Mouse (Mus musculus) adrenal gland, adult (tissue): ENCODE measurements around the gene Gm13762.

Experiments used
- DNase-seq, 2 experiments: peaks; one replicate each; pipeline ENCODE4 v3.0.0; 2022 to 2023; ENCODE audit warnings: low spot score in 1 of 2; ENCODE audit not compliant: inconsistent age in 2 of 2

The Gm13762 gene

DNA sequence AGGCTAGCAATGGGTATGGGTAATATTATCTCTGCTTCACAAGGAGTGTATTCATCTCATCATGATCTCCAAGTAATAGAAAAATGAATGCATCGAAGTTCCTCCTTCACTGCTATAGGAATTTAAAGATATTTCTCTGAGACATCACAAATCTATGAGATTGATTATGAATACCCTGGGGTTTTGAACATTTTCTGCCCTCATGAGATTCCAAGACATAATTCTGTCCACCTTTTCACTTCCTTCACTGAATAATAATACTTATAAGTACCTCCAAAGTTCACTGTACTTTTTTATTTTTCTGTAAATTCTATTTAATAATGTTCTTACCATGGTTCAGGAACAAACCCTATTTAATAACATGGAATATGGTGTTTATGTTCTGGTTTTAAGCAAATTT is at the start of gene Gm13762:
Gene Gm13762, minus strand, starts transcription at position 101 of the 400 bp plus-strand sequence.
- DNase-seq: no peak

DNA sequence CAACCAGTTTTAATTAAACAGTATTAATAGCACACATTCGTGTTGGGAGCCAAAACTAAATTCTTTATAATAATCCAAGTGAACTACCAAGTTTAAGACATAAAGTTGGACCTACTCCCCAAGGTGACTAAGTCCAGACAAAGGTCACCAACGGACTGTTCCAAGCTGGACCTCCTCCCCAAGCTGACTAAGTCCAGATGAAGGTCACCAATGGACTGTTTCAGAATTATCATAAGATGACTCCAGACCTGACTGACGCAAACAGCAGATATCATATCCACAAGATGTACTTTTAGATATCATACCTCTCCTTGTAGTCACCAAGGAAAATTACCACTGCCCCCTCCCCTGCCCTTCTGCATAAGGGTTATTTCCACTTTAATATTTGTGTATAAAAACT is 41.4 kb upstream of the Gm13762 start:
- DNase-seq: peak; percentile 7 to 56

DNA sequence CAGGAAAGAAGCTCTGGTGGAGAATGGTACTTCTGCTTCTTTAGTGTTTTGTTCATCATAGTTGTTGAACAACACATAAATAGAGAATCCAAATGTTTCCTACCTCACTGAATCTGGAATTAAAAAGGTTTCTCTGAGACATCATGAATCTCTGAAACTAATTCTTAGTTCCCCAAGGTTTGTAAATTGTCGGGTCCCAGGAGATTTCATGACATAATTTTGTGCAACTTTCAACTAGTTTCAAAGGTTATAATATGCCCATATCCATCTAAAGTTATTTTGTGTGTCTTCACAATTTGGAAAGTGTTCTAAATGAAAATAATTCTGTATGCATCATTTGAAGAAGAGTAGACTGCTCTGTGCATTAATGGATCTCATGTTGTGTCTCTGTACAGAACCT is 38.2 kb upstream of the Gm13762 start, which contains the start of gene Olfr1216:
Gene Olfr1216, minus strand, starts transcription at position 101 of the 400 bp plus-strand sequence.
- no peak for DNase-seq

GRCm38 (mm10) chr2:89006873-89007272 is 26.8 kb upstream of the Gm13762 start, which contains the start of gene Olfr1215:
Gene Olfr1215, minus strand, starts transcription at chr2:89006973.
- DNase-seq: no peak

DNA sequence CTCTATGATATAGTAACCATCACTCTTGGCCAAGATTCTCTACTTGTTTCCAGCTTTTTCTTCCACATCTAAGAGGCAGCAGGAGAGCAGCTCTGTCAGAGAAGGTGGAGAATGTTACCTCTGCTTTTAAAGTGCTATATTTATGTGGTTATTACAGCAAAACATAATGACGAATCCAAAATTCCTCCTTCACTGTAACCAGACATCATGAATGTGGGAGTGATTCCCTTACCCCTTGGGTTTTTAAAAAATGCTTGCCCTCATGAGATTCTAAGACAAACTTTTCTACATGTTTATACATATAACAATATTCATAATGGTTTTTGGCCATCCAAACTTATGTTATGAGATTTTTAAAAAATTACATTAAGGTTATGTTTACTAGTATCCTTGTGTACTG is 12.5 kb upstream of the Gm13762 start, which contains the start of gene Olfr1214:
Gene Olfr1214, minus strand, starts transcription at position 101 of the 400 bp plus-strand sequence.
- no peak for DNase-seq

DNA sequence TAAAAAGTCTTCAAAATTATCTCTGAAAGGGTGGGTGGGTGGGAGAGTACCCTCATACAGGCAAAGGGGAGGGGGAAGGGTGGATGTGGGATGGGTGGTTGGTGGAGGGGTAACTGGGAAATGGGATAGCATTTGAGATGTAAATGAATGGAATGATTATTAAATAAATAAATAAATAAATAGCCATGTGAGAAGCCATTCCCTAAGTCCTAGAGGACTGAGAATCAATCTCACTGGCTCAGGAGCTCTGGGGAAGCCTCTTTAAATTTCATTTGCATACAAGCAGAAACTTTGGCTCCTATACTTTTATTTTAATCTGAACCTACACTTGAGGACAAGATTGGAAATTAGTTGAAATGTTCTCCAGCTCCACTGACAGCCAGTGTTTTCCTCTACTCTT is 26.4 kb downstream of the Gm13762 start, which contains the start of gene Olfr1212:
Gene Olfr1212, plus strand, starts transcription at position 301 of the 400 bp plus-strand sequence.
- DNase-seq: no peak

DNA sequence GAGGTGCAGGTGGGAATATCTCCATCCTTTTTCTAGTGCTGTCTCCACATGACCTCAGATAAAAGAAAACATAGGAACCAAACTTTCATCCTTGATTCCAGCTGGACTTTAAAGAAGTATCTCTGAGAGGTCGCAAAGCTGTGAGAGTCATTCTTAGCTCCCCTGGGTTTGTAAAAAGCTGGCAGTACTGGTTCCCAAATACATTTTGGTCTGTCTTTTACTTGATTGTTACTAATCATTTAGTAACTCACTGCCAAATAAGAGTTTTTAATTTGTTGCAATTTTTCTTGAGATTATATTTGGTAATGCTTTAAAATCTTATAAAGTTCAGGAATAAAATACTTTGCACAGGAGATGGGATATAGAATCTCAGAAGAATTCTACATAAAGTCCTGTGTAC is 42.1 kb downstream of the Gm13762 start, which contains the start of gene Olfr1211:
Gene Olfr1211, minus strand, starts transcription at position 101 of the 400 bp plus-strand sequence.
- no peak for DNase-seq
